Mouse (Mus musculus): ENCODE data around the gene Nucb1. TPM values are rescaled to one million over a fixed set of nuclear protein-coding genes. Genes with fewer than 3 reads are reported as not detected.
"Not testable (repeated sequence)": the region's sequence is repeated elsewhere in the genome, so short reads cannot be mapped to it uniquely, and the experiment has no call there.

Gene Nucb1
- polyA plus RNA-seq, 1 experiment from 2014 or later = 198 TPM

- WGBS = 84% methylated on average over 13 of the region's 13 CpGs
- Histone ChIP-seq H3K27ac (no peak overlapping the region; the same call in 1 of the 2 replicates), H3K36me3 (peaks cover 17% of the 10 kb centered on the region), H3K4me1 (peaks cover 36% of the 10 kb centered on the region), H3K27me3 (no peaks in the 10 kb centered on the region), H3K4me2 (peak overlapping the region; percentile 30), H3K9me3 (no peaks in the 10 kb centered on the region), H3K9ac (peak overlapping the region; percentile 22; the same call in 1 of the 2 replicates), H3K4me3 (peak overlapping the region; percentile 9; the same call in 1 of the 2 replicates)
- ATAC-seq (ENCODE audit: insufficient number of reproducible peaks, insufficient read depth, low FRiP score, low TSS enrichment, low read depth) = no peak
Observed at GRCm38 (mm10) chr7:45523678-45524170, 13.5 kb upstream of the Nucb1 start.

GRCm38 (mm10) chr7:45522957-45523676 is 12.9 kb upstream of the Nucb1 start:
- ATAC-seq (ENCODE audit: insufficient number of reproducible peaks, insufficient read depth, low FRiP score, low TSS enrichment, low read depth) = 0 out of 2 replicates have a peak, but pooled peaks have one; percentile 21
- WGBS = 69% methylated on average over 18 of the region's 18 CpGs
- H3K4me3 ChIP-seq = peak overlapping the region; percentile 9; the same call in 1 of the 2 replicates

GRCm38 (mm10) chr7:45522194-45522752 is 12.1 kb upstream of the Nucb1 start:
- H3K27ac ChIP-seq = peak overlapping the region; percentile 92
- no peaks in the 10 kb centered on the region for H3K9me3 ChIP-seq
- H3K36me3 ChIP-seq = peaks cover 17% of the 10 kb centered on the region
- peak overlapping the region; percentile 73; the same call in 1 of the 2 replicates for H3K9ac ChIP-seq
- ATAC-seq (ENCODE audit: insufficient number of reproducible peaks, insufficient read depth, low FRiP score, low TSS enrichment, low read depth) = no peak
- H3K27me3 ChIP-seq = no peaks in the 10 kb centered on the region
- peak overlapping the region; percentile 51 for H3K4me3 ChIP-seq
- WGBS = 53% methylated on average over 16 of the region's 16 CpGs
- H3K4me1 ChIP-seq = peaks cover 36% of the 10 kb centered on the region
- peak overlapping the region; percentile 61 for H3K4me2 ChIP-seq

More at GRCm38 (mm10) chr7:45522957-45523676, 12.9 kb upstream of the Nucb1 start:
- H3K27ac ChIP-seq = no peak overlapping the region
- H3K9me3 ChIP-seq = no peaks in the 10 kb centered on the region
- H3K36me3 ChIP-seq = peaks cover 17% of the 10 kb centered on the region
- no peaks in the 10 kb centered on the region for H3K27me3 ChIP-seq
- H3K4me2 ChIP-seq = peak overlapping the region; percentile 30
- H3K9ac ChIP-seq = 0 out of 2 replicates have a peak overlapping the region, but pooled peaks have one; percentile 40
- peaks cover 36% of the 10 kb centered on the region for H3K4me1 ChIP-seq

GRCm38 (mm10) chr7:45521728-45522184 is 11.6 kb upstream of the Nucb1 start:
- Histone ChIP-seq H3K4me1 (peaks cover 34% of the 10 kb centered on the region), H3K9ac (peak overlapping the region; percentile 73), H3K4me2 (peak overlapping the region; percentile 61), H3K36me3 (peaks cover 17% of the 10 kb centered on the region), H3K4me3 (peak overlapping the region; percentile 51), H3K27me3 (no peaks in the 10 kb centered on the region), H3K27ac (peak overlapping the region; percentile 92), H3K9me3 (no peaks in the 10 kb centered on the region)
- under 1% methylated on average over 28 of the region's 28 CpGs for WGBS
- ATAC-seq (ENCODE audit: insufficient number of reproducible peaks, insufficient read depth, low FRiP score, low TSS enrichment, low read depth) = peak; percentile 78

GRCm38 (mm10) chr7:45520605-45521004 is 10.4 kb upstream of the Nucb1 start:
- Histone ChIP-seq H3K9ac (no peak overlapping the region), H3K36me3 (peaks cover 17% of the 10 kb centered on the region), H3K4me1 (peaks cover 35% of the 10 kb centered on the region), H3K4me3 (no peak overlapping the region), H3K4me2 (no peak overlapping the region), H3K27me3 (no peaks in the 10 kb centered on the region), H3K27ac (no peak overlapping the region; the same call in 1 of the 2 replicates), H3K9me3 (no peaks in the 10 kb centered on the region)
- no peak for ATAC-seq (ENCODE audit: insufficient number of reproducible peaks, insufficient read depth, low FRiP score, low TSS enrichment, low read depth)
- WGBS = 93% methylated on average over 7 of the region's 7 CpGs

- H3K4me3 ChIP-seq = no peak overlapping the region
- no peak overlapping the region for H3K4me2 ChIP-seq
- H3K27me3 ChIP-seq = no peaks in the 10 kb centered on the region
- H3K36me3 ChIP-seq = peaks cover 17% of the 10 kb centered on the region
- H3K9me3 ChIP-seq = no peaks in the 10 kb centered on the region
- H3K9ac ChIP-seq = no peak overlapping the region
- no peak overlapping the region for H3K27ac ChIP-seq
- 80% methylated on average over 8 of the region's 8 CpGs for WGBS
- ATAC-seq (ENCODE audit: insufficient number of reproducible peaks, insufficient read depth, low FRiP score, low TSS enrichment, low read depth) = no peak
- peaks cover 33% of the 10 kb centered on the region for H3K4me1 ChIP-seq
Observed at GRCm38 (mm10) chr7:45519345-45520120, 9.3 kb upstream of the Nucb1 start.

- WGBS = 94% methylated on average over 16 of the region's 16 CpGs
- H3K4me2 ChIP-seq = no peak overlapping the region
Observed at GRCm38 (mm10) chr7:45518618-45519017, 8.4 kb upstream of the Nucb1 start.

GRCm38 (mm10) chr7:45516846-45517245 is 6.6 kb upstream of the Nucb1 start:
- not testable (repeated sequence) for H3K4me3 ChIP-seq; H3K27me3 ChIP-seq; H3K9me3 ChIP-seq; H3K36me3 ChIP-seq; H3K27ac ChIP-seq; H3K9ac ChIP-seq; H3K4me2 ChIP-seq; ATAC-seq (ENCODE audit: insufficient number of reproducible peaks, insufficient read depth, low FRiP score, low TSS enrichment, low read depth)
- 75% methylated on average over 5 of the region's 5 CpGs for WGBS
- peaks cover 14% of the 10 kb centered on the region for H3K4me1 ChIP-seq

More at GRCm38 (mm10) chr7:45518618-45519017, 8.4 kb upstream of the Nucb1 start:
- Histone ChIP-seq H3K9ac (no peak overlapping the region), H3K9me3 (no peaks in the 10 kb centered on the region), H3K27me3 (no peaks in the 10 kb centered on the region), H3K36me3 (peaks cover 14% of the 10 kb centered on the region), H3K27ac (no peak overlapping the region), H3K4me3 (no peak overlapping the region), H3K4me1 (peaks cover 26% of the 10 kb centered on the region)
- no peak for ATAC-seq (ENCODE audit: insufficient number of reproducible peaks, insufficient read depth, low FRiP score, low TSS enrichment, low read depth)

- peak; percentile 54; the same call in 1 of the 2 replicates for ATAC-seq (ENCODE audit: insufficient number of reproducible peaks, insufficient read depth, low FRiP score, low TSS enrichment, low read depth)
- Histone ChIP-seq H3K4me1 (peaks cover 10% of the 10 kb centered on the region), H3K36me3 (no peaks in the 10 kb centered on the region), H3K9me3 (no peaks in the 10 kb centered on the region), H3K9ac (no peak overlapping the region), H3K4me3 (0 out of 2 replicates have a peak overlapping the region, but pooled peaks have one; percentile 7), H3K27me3 (no peaks in the 10 kb centered on the region), H3K4me2 (peak overlapping the region; percentile 27), H3K27ac (peak overlapping the region; percentile 66; the same call in 1 of the 2 replicates)
- WGBS = 14% methylated on average over 16 of the region's 16 CpGs
Observed at GRCm38 (mm10) chr7:45515436-45515835, 5.2 kb upstream of the Nucb1 start.

- ATAC-seq (ENCODE audit: insufficient number of reproducible peaks, insufficient read depth, low FRiP score, low TSS enrichment, low read depth) = no peak
- H3K4me2 ChIP-seq = no peak overlapping the region
- H3K9me3 ChIP-seq = no peaks in the 10 kb centered on the region
- H3K27me3 ChIP-seq = no peaks in the 10 kb centered on the region
- no peak overlapping the region for H3K4me3 ChIP-seq
- H3K36me3 ChIP-seq = no peaks in the 10 kb centered on the region
- 81% methylated on average over 7 of the region's 7 CpGs for WGBS
- peaks cover 13% of the 10 kb centered on the region for H3K4me1 ChIP-seq
- no peak overlapping the region for H3K9ac ChIP-seq
- peak overlapping the region; percentile 44 for H3K27ac ChIP-seq
Observed at GRCm38 (mm10) chr7:45514411-45514810, 4.2 kb upstream of the Nucb1 start.
